Mouse (Mus musculus) adrenal gland, adult 2 months (tissue): ENCODE results near the gene Samd13. TPM values are rescaled to one million over a fixed set of nuclear protein-coding genes. Genes with fewer than 3 reads are reported as not detected.
A peak's percentile ranks its signal among the peaks of the same experiment; 100 is the strongest.

Experiments
- DNase-seq: peaks from one replicate; pipeline ENCODE4 v3.0.0; 2021
- polyA plus RNA-seq: library from polyadenylated mRNA; depleted of rRNA; stranded (reverse); fragments of >200 nt; gene quantifications from 2 replicates; pipeline ENCODE4 v1.2.3, GENCODE M21; 2012; rRNA removed
- total RNA-seq, 2 experiments: library from RNA; stranded (reverse); gene quantifications; 2 replicates each; pipeline ENCODE4 v1.2.3; 2021

The Samd13 gene
- total and polyA plus RNA-seq, 3 experiments = 0.55 to 0.93 TPM; not detected in 1

GRCm38 (mm10) chr3:146616533-146617283, 68.7 kb downstream of the Samd13 start:
- DNase-seq = no peak

- no peak for DNase-seq
Measured at GRCm38 (mm10) chr3:146615496-146615895, 69.9 kb downstream of the Samd13 start, which contains the start of gene Dnase2b. Dnase2b (minus strand) TSS chr3:146615596.

GRCm38 (mm10) chr3:146611821-146612220, 73.6 kb downstream of the Samd13 start:
- no peak for DNase-seq

GRCm38 (mm10) chr3:146611261-146611660, 74.1 kb downstream of the Samd13 start:
- DNase-seq = no peak

- no peak for DNase-seq
Measured at GRCm38 (mm10) chr3:146610322-146610721, 75.1 kb downstream of the Samd13 start.

GRCm38 (mm10) chr3:146607368-146607767, 78.0 kb downstream of the Samd13 start:
- DNase-seq = peak; percentile 37

GRCm38 (mm10) chr3:146604647-146605046, 80.7 kb downstream of the Samd13 start:
- no peak for DNase-seq

- no peak for DNase-seq
Measured at GRCm38 (mm10) chr3:146602531-146602930, 82.9 kb downstream of the Samd13 start.

- no peak for DNase-seq
Measured at GRCm38 (mm10) chr3:146601205-146601604, 84.2 kb downstream of the Samd13 start.

- DNase-seq = no peak
Measured at GRCm38 (mm10) chr3:146599198-146599900, 86.0 kb downstream of the Samd13 start.

GRCm38 (mm10) chr3:146598411-146598810, 87.0 kb downstream of the Samd13 start:
- DNase-seq = no peak

GRCm38 (mm10) chr3:146596864-146597263, 88.5 kb downstream of the Samd13 start:
- no peak for DNase-seq

- DNase-seq = no peak
Measured at GRCm38 (mm10) chr3:146596387-146596786, 89.0 kb downstream of the Samd13 start.

- peak; percentile 17 for DNase-seq
Measured at GRCm38 (mm10) chr3:146595440-146595839, 90.0 kb downstream of the Samd13 start.

Other genes starting within 250 kb of the Samd13 start
- 1 to 10 TPM; 9.4 to 9.6 TPM for gene Ctbs, start 235.8 kb downstream of the Samd13 start, total RNA-seq
- 2.7 and 3.2 TPM in 2 replicates for gene Ctbs, start 235.8 kb downstream of the Samd13 start, polyA plus RNA-seq
- gene Spata1, start 185.8 kb downstream of the Samd13 start, total RNA-seq = 1 to 10 TPM; 3.2 to 4.6 TPM
- 0.27 and 0.45 TPM in 2 replicates for gene Spata1, start 185.8 kb downstream of the Samd13 start, polyA plus RNA-seq
- 100 to 1,000 TPM; 277 to 314 TPM for gene Gng5, start 185.8 kb downstream of the Samd13 start, total RNA-seq
- 304 and 421 TPM in 2 replicates for gene Gng5, start 185.8 kb downstream of the Samd13 start, polyA plus RNA-seq
- gene Rpf1, start 164.2 kb downstream of the Samd13 start, total RNA-seq = 10 to 100 TPM; 25.1 to 35.1 TPM
- gene Rpf1, start 164.2 kb downstream of the Samd13 start, polyA plus RNA-seq = 2.1 and 3.8 TPM in 2 replicates
- 1 to 10 TPM in 1 of 2 experiments, not detected in 1; 3.1 TPM for gene Uox, start 115.2 kb downstream of the Samd13 start, total RNA-seq
- 0.06 TPM in 1 of 2 replicates, not detected in the other for gene Uox, start 115.2 kb downstream of the Samd13 start, polyA plus RNA-seq
- gene Dnase2b, start 70.0 kb downstream of the Samd13 start, total RNA-seq = not detected
- gene Dnase2b, start 70.0 kb downstream of the Samd13 start, polyA plus RNA-seq = not detected in 2 replicates
- not detected for gene 4930503B20Rik, start 34.3 kb downstream of the Samd13 start, total RNA-seq
- not detected in 2 replicates for gene 4930503B20Rik, start 34.3 kb downstream of the Samd13 start, polyA plus RNA-seq
- 100 to 1,000 TPM in 1 of 2 experiments, 10 to 100 TPM in 1; 92.9 to 124 TPM for gene Prkacb, start 127.4 kb upstream of the Samd13 start, total RNA-seq
- gene Prkacb, start 127.4 kb upstream of the Samd13 start, polyA plus RNA-seq = 29.8 and 38.8 TPM in 2 replicates
- 10 to 100 TPM in 1 of 2 experiments, 1 to 10 TPM in 1; 4.3 to 12.1 TPM for gene Ttll7, start 166.8 kb upstream of the Samd13 start, total RNA-seq
- 1.7 and 1.9 TPM in 2 replicates for gene Ttll7, start 166.8 kb upstream of the Samd13 start, polyA plus RNA-seq